Mouse (Mus musculus) mature B cell (primary cell): Measurements from ENCODE around the gene St8sia1.

Experiments
- in situ Hi-C: fragments of 300-500 bp; cut with MboI; formaldehyde crosslinking; loops from 2 replicates; pipeline ENCODE4 v1.14.3; 2019

St8sia1 gene

DNA sequence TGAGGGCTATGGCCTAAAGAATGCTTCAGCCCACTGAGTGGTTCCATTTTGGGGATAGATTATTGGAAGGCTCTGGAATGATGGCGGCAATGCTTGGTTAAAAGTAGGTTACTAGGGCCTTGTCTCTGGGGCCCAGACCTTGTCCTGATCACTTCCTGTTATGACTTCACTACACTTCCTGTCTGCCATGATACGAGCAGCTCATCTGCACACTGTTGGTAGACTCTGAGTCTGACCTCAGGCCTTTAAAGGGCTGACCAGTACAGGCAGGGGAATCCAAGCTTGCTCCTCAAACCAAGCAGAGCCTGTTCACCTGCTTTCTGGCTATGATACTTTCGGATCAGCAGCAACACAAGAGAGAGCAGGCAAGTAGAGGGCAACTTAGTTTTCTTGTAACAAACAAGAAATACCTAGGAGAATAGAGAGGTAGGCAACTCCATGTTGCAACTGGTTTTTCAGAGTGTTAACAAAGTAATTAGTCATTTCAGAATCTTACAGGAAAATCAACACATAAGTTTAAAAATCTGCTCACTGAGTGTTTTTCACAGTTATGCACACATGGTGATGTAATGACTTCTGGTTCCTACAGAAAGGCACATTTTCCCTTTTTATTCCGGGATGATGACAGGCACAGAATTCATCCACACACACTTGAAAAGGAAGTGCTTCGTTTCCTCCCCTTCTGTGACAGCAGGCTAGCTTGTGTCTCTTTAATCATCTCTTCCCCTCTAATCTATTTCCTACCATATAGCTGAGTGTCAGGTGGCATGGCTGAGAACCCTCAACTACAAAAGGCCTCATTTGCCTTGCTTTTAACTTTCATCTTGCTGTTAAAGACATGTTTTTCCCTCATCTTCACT is 55.1 kb downstream of the St8sia1 start:
- in situ Hi-C loops: no loop called here

GRCm38 (mm10) chr6:142908412-142908811 is 55.8 kb downstream of the St8sia1 start:
- in situ Hi-C loops: no loop called here

DNA sequence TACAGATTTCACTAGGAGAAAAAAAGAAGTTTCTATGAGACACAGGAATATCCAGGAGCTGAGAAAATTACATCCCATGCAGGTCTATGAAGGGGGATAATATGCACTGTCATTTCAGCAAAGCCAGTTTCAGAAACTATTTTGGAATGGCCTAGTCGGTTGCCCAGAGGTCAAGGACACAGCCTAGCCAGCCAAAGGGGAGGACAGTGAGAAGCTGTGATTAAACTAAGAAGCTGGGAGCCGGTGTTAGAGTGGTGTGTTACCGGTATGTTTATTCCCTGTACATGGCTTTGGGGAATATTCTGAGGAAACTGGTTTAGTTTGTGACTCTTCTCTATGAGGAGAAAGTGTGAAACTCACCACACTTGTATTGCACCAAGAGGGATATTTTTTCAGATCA is 68.9 kb downstream of the St8sia1 start:
- in situ Hi-C loops: no loop called here

DNA sequence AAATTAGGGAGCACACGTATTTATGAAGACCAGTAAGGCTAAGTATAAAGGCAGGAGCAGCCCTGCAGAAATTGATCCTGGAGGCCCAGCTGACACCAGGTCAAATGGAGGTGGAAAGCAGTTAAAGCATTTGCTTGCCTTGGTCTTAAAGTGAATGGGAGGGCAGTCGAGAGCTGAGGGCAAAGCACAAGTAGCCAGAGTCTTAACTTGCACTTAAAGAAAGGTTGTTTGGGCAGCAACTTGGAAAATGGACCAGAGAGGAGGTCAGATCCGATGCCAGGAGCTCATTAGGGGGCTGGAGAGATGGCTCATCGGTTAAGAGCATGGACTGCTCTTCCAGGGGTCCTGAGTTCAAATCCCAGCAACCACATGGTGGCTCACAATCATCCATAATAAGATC is 70.5 kb downstream of the St8sia1 start:
- in situ Hi-C loops: no loop called here

DNA sequence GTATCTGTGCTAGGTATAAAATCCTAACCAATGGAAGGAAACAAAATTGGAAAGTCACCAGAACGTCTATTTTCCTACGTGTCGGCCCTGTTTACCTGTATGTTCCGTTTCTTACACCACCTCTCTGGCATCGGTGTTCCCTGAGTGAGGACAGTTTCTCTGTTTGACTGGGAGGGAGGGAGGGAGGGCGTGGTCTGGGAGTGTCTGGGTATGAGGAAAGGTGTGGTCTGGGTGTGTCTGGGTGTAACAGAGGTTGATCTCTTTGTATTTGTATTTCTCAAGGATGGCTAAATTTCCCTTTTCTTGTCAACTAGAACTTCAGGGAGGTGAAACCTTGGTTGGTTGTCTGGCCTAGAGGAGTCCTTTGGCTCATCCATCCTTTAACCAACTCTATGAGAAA is 73.9 kb downstream of the St8sia1 start:
- in situ Hi-C loops: no loop called here

GRCm38 (mm10) chr6:142888970-142889740 is 75.1 kb downstream of the St8sia1 start:
- in situ Hi-C loops: no loop called here

GRCm38 (mm10) chr6:142888346-142888745 is 75.9 kb downstream of the St8sia1 start:
- in situ Hi-C loops: no loop called here

GRCm38 (mm10) chr6:142887375-142887774 is 76.9 kb downstream of the St8sia1 start:
- in situ Hi-C loops: no loop called here

DNA sequence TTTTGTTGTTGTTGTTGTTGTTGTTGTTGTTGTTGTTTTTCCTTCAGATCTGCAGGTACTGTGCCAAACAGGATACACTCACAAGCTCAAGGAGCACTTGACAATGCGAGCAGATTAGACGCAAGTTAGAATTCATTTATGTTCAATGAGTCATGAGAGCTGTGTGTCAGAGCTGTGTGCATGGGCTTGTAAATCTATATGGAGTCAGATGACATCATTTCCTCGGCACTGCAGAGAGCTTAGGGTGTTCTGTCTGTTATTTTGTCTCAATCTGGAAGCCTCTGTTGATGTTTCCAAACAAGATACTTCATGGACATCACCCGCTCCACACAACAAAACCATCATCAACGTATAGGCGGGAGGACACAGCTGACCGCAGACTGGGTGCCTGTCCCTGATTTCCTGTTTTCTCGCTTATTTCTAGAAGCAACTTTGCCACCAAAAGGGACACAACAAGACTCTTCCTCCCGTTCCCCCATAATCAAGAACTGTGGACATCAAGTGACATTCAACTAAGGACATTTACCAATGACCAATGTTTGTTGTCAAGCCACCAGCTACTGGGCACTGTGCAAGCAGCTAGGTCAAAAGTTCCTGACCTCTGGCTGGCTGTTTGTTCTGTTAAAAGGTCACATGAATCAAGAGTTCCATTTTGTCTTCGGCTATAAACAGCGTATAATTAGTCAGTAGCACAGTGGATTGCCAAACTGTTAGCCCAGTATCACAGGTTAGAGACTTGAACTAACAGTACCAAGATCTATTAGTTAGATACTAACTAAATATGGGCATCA is 78.7 kb downstream of the St8sia1 start:
- in situ Hi-C loops: no loop called here

GRCm38 (mm10) chr6:142884128-142884527 is 80.1 kb downstream of the St8sia1 start:
- in situ Hi-C loops: no loop called here

DNA sequence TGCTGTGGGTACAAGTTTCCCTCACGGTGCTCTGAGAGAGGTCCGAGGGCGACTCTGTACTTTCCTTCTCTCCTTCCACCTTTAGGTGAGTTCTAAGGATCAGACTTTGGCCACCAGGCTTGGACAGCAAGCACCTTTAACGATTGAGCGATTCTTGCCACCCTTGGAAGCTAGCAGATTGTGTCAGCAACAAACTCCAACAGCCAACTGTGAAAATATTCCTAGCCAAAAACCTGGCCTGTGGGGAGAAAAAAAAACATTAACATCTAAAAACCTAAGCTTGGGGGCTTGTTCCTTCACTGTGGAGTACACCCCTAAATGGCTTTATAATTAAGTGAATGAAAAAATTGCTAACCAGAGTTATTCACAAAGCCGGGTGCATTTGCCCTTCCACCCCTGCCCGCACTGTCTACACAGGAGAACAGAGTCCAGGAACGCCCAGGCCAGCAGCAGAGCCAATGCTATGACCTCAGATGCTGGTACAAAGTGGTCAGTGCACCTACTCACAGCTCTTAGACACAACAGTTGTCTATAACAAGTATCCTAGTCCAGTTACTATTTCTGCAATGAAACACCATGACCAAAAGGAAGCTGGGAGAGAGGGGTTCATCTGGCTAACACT is 83.3 kb downstream of the St8sia1 start:
- in situ Hi-C loops: no loop called here

DNA sequence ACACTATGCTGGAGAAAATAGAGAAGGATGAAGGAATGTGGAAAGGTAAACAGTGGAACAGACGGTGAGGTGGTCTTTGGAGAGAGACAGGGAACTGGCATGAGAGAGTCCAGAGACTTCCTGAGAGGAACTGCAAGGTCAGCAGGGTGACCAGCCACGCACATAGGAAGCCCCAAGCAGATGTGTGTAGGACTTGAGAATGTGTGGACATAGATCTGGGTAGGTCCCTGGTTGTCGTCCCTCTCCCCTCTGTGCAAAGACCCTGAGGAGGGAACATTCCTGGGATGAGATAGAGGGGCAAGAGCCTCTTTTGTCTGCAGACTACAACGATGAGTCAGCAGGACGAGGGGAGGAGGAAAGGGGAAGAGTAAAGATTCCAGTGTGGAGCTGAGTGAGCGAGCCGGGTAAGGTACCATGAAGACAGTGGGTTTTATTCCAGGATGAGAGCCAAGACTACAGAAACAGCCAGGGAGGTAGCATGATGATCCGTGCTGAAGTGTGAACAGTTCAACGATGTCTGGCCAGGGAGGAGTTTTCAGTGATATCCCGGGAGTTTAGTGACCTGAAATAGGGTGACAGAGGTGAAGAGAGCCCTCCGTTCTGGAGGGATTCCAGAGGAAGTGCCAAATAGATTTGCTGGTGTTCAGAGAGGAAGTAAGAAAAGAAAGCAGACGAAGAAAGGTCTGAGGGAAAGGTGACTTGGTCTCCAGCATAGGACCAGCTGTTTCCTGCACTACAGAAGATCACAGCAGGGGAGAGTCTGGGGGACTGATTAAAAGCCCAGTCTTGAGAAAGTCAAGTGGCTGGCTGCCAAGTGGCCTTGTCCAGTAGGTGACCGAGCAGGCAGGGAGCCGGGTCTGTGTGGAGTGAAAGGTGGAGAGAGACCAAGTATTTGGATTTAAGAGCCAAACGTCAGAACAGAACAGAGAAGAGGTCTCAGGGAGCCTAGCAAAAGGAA is 85.2 kb downstream of the St8sia1 start:
- in situ Hi-C loops: no loop called here

DNA sequence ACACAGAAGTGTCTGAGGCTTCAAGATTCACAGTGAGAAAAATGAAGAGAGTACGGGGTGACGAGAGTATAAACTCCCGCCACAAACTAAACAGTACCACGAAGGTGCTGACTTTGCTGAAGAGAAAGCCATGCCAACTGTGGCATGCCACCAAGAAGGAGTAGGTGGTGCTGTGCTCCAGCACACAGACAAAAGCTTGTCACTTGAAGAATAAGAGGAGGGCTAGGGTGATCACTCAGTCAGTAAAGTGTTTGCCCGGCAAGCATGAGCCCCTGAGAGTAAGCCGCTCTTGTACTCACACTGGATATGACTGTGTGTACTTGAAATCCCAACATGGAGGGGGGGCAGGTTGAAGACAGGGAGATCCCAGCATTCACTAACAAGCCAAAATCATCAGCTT is 87.0 kb downstream of the St8sia1 start:
- in situ Hi-C loops: no loop called here

GRCm38 (mm10) chr6:142876279-142876899 is 87.9 kb downstream of the St8sia1 start:
- in situ Hi-C loops: no loop called here

GRCm38 (mm10) chr6:142873795-142874563 is 90.3 kb downstream of the St8sia1 start:
- in situ Hi-C loops: no loop called here

GRCm38 (mm10) chr6:142869715-142870422 is 94.4 kb downstream of the St8sia1 start:
- in situ Hi-C loops: no loop called here

DNA sequence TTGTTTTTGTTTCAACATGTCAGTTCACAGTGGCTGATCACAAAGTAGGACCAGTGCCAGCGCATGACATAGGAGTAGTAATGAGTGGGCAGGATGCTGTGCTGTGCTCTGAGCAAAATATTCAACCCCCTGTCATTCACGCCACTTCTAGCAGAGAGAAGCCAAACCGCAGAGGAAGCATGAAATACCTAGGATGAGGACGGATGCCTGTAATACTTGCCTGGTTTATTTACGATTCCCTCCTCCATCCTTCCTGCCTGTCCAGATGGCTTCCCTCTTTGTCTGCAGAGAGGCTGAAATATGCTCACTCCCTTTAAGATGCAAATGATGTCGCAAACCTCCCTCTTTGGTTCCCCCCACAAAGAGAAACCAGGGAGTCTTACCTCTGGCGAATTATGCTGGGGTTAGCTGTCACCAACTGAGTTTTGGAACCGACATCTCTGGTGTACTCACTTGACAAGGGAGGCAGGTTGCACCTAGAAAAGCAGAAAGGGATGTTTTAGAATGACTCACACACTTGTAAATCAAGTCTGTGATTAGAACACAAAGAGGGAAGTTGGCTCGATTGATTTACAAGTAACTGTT is 96.7 kb downstream of the St8sia1 start:
- in situ Hi-C loops: no loop called here

DNA sequence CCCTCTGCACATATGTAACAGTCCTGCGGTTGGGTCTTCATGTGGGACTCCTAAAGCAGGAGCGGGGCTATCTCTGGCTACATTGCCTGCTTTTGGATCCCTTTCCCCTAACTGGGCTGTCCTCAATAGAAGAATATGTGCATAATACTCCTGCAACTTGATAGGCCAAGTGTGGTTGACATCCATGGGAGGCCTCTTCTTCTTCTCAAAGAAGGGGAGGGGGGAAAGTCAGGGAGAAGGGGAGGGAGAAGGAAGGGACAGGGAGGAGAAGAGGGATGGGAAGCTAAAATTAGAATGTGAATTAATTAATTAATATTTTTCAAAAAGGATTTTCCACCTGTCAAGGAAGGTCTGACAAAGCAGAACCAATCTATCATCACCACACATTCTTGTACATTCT is 97.2 kb downstream of the St8sia1 start:
- in situ Hi-C loops: no loop called here
